Mouse (Mus musculus) cerebellum, adult (tissue): ENCODE results near the gene Rad51b.

Experiments used
- ATAC-seq: cut with Nextera tagmentation; 2 replicates; pipeline ENCODE4 v1.9.2; 2017; ENCODE audit warnings: mild to moderate bottlenecking, moderate library complexity, mixed read lengths; ENCODE audit not compliant: insufficient number of reproducible peaks, low FRiP score, low TSS enrichment

The Rad51b gene

GRCm38 (mm10) chr12:79674846-79675439 lies 377.9 kb downstream of the Rad51b start:
- ATAC-seq = no peak

DNA sequence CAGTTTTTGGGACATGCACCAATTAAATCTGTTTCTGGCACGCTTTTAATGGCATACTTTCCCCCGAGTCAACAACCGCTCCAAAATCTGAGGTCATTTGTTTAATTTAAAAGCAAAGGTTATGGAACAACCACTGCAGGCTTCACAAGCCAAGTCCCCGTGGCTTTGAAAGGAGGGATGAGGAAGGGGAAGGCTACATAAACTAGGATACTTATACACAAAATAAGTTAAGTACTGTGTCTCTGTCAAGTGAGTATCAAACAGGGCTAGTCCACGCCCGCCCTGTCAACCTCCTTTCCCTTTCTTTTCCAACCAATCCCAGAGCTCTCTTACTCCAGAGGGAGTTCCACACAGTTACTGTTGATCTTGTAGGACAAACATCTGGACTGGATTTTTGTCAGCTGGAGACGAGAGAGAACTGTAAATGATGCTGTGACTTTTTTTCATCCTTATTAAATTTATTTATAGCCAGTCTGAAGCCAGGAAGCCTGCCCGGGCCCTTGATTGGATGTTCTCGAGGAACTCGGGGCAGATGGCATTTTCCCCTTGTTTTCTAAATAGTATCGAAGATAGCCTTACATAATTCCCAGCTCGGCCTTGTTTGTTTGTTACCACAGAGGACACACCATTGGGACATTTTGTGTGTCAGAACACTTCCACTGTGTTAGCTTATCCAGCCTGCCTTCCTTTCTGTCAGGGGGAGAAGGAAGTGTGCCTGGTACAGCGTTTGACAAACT lies 378.5 kb downstream of the Rad51b start:
- ATAC-seq = no peak

DNA sequence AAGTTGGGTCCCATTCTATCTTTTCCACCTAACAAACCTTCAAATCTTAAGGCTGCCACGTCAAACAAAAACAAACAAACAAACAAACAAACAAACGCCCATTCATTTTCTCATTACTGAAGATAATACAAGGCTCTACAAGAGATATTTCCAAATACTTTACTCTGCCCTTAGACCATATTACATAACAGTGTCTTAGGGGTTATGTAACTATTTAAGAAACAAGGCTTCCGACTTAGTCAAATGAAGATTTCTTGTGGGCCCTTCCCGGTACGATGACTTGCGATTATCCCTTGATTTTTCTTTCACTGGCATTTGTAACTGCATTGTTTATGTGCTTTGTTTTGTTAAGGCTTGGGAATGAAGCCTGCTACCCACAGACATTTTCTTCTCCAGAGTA lies 379.2 kb downstream of the Rad51b start:
- ATAC-seq = no peak

- no peak for ATAC-seq
Measured at GRCm38 (mm10) chr12:79676896-79677295, 379.8 kb downstream of the Rad51b start.

DNA sequence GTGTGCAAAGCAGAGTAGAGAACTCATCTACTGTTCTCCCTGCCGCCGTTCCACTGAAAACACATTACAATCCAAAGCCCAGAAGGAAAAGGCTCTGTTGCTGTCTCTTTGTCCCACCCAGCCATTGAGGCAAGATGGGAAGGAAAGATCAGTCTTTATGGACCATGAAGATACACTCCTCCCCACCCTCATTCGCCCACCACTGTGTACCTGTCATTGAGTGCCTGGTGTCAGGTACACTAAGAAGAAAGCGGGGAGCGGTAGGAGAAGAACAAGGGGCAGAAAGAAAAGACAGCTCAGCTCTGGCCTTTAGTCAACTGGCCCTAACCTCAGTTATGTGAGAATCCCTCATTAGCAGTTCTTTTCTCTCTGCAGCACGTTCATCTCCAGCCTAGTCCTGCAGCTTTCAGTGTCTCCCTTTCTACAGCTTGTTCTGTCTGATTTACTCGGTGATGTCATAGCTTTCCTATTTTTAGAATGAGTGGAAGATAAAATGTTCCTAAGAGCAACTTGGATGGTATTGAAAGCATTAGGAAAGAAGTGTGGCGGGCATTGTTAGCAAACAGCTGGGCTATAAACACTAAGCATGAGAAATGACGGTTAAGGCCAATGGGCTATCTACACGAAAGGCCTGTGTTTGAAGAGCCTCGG lies 382.3 kb downstream of the Rad51b start:
- no peak for ATAC-seq

- ATAC-seq = no peak
Measured at GRCm38 (mm10) chr12:79679941-79680697, 383.0 kb downstream of the Rad51b start.

GRCm38 (mm10) chr12:79680698-79681072 lies 383.6 kb downstream of the Rad51b start:
- ATAC-seq = no peak

DNA sequence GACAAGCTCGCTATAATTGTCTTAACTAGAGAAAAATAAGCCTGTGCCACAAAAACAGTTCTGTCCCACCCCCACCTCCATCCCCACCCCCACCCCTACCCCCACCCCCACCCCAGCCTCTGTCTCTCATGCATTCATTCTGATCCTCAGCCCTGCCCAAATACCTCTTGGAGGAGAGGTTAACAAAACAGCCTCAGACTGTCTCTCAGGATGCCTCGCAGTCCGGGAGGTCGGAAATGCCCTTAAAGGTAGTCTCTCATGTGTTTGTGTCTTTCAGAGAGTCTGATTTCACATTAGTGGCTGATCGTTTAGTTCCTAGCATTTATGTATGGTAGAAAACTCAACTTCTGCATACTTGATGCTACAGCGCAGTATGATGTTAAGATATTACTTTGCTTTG lies 384.5 kb downstream of the Rad51b start:
- no peak for ATAC-seq

DNA sequence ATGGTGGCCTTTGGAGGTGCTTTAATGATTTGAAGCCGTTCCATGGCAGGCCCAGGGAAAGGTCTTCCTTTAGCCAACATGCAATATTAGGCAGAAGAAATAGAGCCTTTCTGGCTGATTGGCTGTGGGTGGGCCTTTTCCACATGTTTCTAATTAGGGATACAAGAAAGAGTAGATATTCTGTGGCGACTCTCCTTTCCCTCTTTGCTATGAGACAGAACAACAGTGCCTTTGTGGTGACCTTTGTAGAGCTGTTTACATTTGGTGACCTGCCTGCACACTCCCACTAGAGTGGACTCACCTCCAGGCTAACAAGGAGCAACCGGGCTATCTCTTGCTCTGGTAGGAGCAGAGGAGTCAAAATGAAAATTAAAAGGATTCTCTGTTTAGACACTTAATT lies 386.3 kb downstream of the Rad51b start:
- no peak for ATAC-seq

DNA sequence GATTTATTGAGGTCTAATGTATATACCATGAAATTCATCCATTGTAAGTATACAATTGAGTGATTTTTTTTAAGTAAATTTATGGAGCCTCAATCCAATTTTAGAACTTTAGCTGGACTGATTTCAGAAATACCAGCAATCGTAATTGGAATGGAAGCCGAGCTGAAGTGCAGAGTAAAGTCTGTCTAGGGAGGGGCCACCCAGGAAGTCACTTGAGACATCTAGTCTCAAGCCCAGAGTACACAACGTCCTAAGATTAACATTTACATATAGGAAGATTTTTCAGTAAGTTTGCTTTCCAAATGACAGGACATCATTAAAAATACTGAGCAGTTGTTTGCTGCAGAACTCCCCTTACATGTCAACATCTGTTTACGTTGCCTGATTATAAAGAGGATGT lies 386.7 kb downstream of the Rad51b start:
- no peak for ATAC-seq

- ATAC-seq = no peak
Measured at GRCm38 (mm10) chr12:79684338-79684737, 387.3 kb downstream of the Rad51b start.

DNA sequence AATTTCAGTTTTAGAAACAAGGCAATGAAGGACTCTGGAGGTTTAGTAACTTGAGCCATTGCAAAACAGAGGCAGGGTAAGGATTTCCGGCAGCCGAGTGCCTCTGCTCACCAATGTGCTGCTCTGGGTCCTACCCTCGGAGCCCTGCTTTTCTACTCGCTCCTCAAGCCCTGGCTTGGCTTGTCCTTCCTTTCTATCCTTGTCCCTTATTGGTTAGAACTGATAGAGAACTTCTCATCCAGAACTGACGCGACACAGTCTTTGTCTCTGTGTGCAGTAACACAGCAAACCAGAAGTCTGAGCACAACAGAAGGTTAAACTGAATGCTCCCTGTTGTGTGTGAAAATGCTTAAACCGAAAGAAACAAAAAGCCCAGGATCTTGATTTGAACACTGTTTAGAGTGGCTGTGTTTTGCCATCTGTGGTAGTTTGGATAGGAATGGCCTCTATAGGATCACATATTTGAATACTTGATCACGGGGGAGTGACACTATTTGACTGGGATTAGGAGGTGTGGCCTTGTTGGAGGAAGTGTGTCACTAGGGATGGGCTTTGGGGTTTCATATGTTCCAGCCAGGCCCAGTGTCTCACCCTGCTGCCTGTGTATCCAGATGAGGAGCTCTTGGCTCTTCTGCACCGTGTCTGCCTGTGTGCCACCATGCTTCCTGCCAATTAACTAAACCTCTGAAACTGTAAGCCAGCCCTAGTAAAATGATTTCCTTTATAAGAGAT lies 389.7 kb downstream of the Rad51b start:
- ATAC-seq = no peak

GRCm38 (mm10) chr12:79687683-79688386 lies 390.8 kb downstream of the Rad51b start:
- ATAC-seq = no peak

- ATAC-seq = no peak
Measured at GRCm38 (mm10) chr12:79689299-79689698, 392.2 kb downstream of the Rad51b start.

GRCm38 (mm10) chr12:79691929-79692862 lies 395.1 kb downstream of the Rad51b start:
- ATAC-seq = no peak

DNA sequence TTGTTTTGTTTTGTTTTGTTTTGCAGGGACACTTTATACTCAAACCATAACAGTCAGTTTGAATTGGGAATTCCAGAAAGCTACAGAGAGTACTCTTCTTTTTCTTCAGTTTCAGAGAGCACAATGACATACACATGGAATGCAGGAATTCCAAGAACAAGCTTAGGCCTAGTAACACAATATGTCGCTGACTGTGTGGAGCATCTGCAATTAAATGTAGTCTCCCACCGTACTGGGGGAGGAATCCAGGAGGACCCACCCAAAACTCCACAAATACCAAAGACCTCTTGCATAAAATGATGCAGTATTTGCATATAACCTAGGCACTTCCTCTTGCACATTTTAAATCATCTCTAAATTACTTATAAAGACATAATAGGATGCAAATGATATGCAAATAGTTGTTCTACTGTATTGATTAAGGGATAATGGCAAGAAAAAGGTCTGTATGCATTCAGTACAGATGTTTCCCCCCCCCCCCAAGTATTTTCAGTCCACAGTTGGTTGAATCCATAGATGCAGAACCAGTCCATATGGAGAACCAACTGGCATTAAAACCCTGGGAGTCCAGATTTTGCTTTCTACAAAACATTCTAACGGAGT lies 398.9 kb downstream of the Rad51b start:
- no peak for ATAC-seq

- no peak for ATAC-seq
Measured at GRCm38 (mm10) chr12:79703555-79703954, 406.5 kb downstream of the Rad51b start.

DNA sequence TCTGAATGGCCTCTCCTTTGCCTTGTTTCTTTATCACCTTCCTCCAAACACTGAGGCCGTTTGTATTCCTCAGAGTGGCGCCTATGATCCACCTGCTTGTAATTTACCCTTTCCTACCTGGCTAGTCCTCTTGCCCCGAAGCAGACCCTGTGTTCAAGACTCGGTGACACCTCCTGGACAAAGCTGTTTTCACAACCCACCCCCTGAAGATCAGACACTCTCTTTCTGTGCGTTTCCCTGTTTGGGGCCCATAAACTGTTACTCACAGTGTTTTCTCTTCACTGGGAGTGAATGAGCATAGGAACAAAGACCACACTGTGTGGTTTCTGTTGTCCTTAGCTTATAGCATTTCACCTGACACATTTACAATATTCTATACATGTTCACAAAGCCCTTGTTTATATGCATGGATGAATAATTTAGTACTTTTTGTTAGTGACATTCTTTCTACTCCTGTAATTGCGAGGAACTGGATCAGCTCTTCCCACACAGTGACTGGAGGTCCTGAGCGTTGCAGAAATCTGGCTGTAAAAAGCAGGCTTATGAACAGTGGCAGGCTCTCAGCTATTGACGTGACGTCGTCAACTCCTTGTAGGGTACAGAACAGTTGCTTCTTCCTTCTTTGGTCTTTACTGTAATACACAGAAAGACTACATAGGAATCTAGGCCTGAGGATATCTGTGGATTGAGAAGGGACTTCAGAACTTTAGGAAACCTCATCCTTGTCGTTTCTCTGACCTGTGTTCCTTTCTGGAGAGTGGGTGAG lies 408.6 kb downstream of the Rad51b start:
- ATAC-seq = no peak
